Mouse (Mus musculus): ENCODE measurements around the gene Utp3. TPM values are rescaled to one million over a fixed set of nuclear protein-coding genes. Genes with fewer than 3 reads are reported as not detected.

The Utp3 gene
- polyA plus RNA-seq, 2 experiments = 43.5 to 56.4 TPM

GRCm38 (mm10) chr5:88574829-88575228 is 20.6 kb downstream of the Utp3 start:
- H3K27ac ChIP-seq (replicated peaks; ENCODE audit: low read depth, low read length) = no peak overlapping the region
- TF ChIP-seq POLR2A (IDR thresholded peaks at IDR 0.05; ENCODE audit: borderline replicate concordance, extremely low read depth, insufficient read depth, insufficient read length) = no peak
- peaks cover 7% of the 10 kb centered on the region; the same call in 1 of the 2 replicates for H3K36me3 ChIP-seq (ENCODE audit: control insufficient read depth, insufficient read depth, low read length)
- no peak overlapping the region for H3K4me3 ChIP-seq (replicated peaks; ENCODE audit: low read length)
- H3K4me2 ChIP-seq (replicated peaks; ENCODE audit: low read depth, low read length, severe bottlenecking) = no peak overlapping the region
- WGBS = 82% methylated on average over 3 of the region's 3 CpGs
- no peaks in the 10 kb centered on the region for H3K9me3 ChIP-seq (ENCODE audit: control insufficient read depth, low read length)
- peaks cover 7% of the 10 kb centered on the region for H3K4me1 ChIP-seq (ENCODE audit: control insufficient read depth, insufficient read depth, low read length)
- H3K27me3 ChIP-seq (ENCODE audit: control insufficient read depth, insufficient read depth, low read length) = no peaks in the 10 kb centered on the region
- no peak for DNase-seq (ENCODE audit: low spot score)
- no peak for ATAC-seq (ENCODE audit: low FRiP score, low read depth)
- H3K9ac ChIP-seq (ENCODE audit: low read depth, low read length, severe bottlenecking) = no peak overlapping the region

DNA sequence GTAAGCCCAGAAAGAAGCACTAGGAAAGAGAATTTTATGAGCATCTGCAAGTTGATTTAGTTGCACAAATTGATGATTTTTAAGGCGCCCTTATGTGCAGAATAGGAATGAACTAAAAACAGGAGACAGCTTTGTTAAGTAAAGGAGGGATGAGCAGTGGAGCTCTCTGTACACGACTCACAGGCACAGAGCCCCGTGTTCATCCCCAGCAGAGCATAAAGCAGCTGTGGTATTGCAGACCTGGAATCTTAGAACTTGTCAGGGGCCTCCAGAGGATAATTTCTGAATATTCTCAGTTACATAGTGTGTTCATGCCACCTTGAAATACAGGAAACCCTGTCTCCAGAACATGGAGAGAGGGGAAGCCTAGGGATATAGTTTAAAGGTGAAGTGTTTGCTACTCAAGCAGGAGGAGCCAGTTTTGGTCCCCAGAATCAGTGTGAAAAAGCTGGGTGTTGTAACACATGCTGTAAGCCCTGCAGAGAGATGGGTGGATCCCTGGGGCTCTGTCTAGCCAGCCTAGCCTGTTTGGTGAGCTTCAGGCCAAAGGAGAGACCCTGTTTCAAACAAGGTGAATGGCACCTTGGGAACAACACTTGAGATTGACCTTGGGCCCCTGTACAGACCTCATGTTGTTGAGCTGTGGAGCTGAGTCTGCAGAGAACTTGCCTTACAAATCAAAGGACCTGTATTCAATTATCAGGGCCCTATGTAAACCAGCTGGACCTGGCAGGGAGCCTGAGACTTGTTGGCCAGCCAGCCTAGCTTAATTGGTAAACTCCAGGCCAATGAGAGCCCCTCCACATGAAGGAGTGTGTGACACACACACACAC is 21.5 kb downstream of the Utp3 start:
- H3K9ac ChIP-seq (ENCODE audit: low read depth, low read length, severe bottlenecking) = no peak overlapping the region
- peaks cover 7% of the 10 kb centered on the region for H3K4me1 ChIP-seq (ENCODE audit: control insufficient read depth, insufficient read depth, low read length)
- peaks cover 6% of the 10 kb centered on the region; the same call in 1 of the 2 replicates for H3K36me3 ChIP-seq (ENCODE audit: control insufficient read depth, insufficient read depth, low read length)
- H3K27ac ChIP-seq (replicated peaks; ENCODE audit: low read depth, low read length) = no peak overlapping the region
- ATAC-seq (ENCODE audit: low FRiP score, low read depth) (0 out of 2 replicates have a peak, but pooled peaks have one; percentile 12), DNase-seq (ENCODE audit: low spot score) (peak; percentile 52)
- no peaks in the 10 kb centered on the region for H3K27me3 ChIP-seq (ENCODE audit: control insufficient read depth, insufficient read depth, low read length)
- H3K4me3 ChIP-seq (replicated peaks; ENCODE audit: low read length) = no peak overlapping the region
- 36% methylated on average over 3 of the region's 3 CpGs for WGBS
- H3K4me2 ChIP-seq (replicated peaks; ENCODE audit: low read depth, low read length, severe bottlenecking) = no peak overlapping the region
- no peak for TF ChIP-seq POLR2A (IDR thresholded peaks at IDR 0.05; ENCODE audit: borderline replicate concordance, extremely low read depth, insufficient read depth, insufficient read length)
- no peaks in the 10 kb centered on the region for H3K9me3 ChIP-seq (ENCODE audit: control insufficient read depth, low read length)

DNA sequence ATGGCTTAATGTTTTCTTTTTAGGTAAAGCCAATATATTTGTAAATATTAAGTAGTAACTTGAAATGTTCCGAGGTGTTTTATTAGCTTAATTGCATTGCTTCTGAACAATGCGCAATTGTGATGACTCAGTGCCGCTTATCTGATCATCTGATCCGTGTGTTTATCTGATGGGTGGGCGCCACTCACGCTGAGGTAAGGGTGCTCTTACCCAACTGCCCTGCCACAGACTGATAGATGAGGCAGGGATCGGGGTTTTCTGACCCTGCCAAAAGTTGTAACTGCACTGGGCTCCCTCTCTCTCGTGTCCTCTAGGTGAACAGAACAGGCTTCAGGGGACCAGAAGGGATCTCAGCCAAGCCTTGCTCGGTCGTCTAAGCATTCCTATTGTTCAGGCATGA is 26.4 kb downstream of the Utp3 start:
- Histone ChIP-seq H3K27me3 (ENCODE audit: control insufficient read depth, insufficient read depth, low read length) (no peaks in the 10 kb centered on the region), H3K36me3 (ENCODE audit: control insufficient read depth, insufficient read depth, low read length) (no peaks in the 10 kb centered on the region; the same call in 1 of the 2 replicates), H3K27ac (replicated peaks; ENCODE audit: low read depth, low read length) (no peak overlapping the region), H3K4me2 (replicated peaks; ENCODE audit: low read depth, low read length, severe bottlenecking) (no peak overlapping the region), H3K4me3 (replicated peaks; ENCODE audit: low read length) (no peak overlapping the region), H3K4me1 (ENCODE audit: control insufficient read depth, insufficient read depth, low read length) (peaks cover 5% of the 10 kb centered on the region), H3K9me3 (ENCODE audit: control insufficient read depth, low read length) (no peaks in the 10 kb centered on the region), H3K9ac (ENCODE audit: low read depth, low read length, severe bottlenecking) (no peak overlapping the region)
- WGBS = 84% methylated on average over 10 of the region's 10 CpGs
- DNase-seq (ENCODE audit: low spot score) (no peak), ATAC-seq (ENCODE audit: low FRiP score, low read depth) (no peak)
- TF ChIP-seq POLR2A (IDR thresholded peaks at IDR 0.05; ENCODE audit: borderline replicate concordance, extremely low read depth, insufficient read depth, insufficient read length) = no peak

DNA sequence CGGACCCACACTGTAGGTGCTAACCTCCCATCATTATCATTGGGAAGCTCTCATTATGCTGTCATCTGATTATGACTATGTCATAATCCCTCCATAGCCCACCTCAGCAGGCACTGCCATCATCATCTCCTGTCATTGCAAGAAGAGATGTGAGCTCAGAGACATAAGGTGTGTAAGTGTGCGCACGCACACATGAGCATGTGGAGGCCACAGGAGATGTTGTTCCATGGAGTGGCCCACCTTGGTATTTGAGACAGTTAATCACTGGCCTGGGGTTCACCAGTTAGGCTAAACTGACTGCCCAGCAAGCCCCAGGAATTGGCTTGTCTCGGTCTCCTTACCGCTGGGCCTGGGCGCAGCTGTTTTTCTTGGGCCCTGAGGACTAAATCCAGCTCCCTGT is 27.1 kb downstream of the Utp3 start:
- H3K27me3 ChIP-seq (ENCODE audit: control insufficient read depth, insufficient read depth, low read length) = no peaks in the 10 kb centered on the region
- 97% methylated on average over 6 of the region's 6 CpGs for WGBS
- no peaks in the 10 kb centered on the region; the same call in 1 of the 2 replicates for H3K36me3 ChIP-seq (ENCODE audit: control insufficient read depth, insufficient read depth, low read length)
- no peak for TF ChIP-seq POLR2A (IDR thresholded peaks at IDR 0.05; ENCODE audit: borderline replicate concordance, extremely low read depth, insufficient read depth, insufficient read length)
- ATAC-seq (ENCODE audit: low FRiP score, low read depth) (no peak), DNase-seq (ENCODE audit: low spot score) (no peak)
- H3K9me3 ChIP-seq (ENCODE audit: control insufficient read depth, low read length) = no peaks in the 10 kb centered on the region
- no peak overlapping the region for H3K4me2 ChIP-seq (replicated peaks; ENCODE audit: low read depth, low read length, severe bottlenecking)
- no peaks in the 10 kb centered on the region for H3K4me1 ChIP-seq (ENCODE audit: control insufficient read depth, insufficient read depth, low read length)
- H3K9ac ChIP-seq (ENCODE audit: low read depth, low read length, severe bottlenecking) = no peak overlapping the region
- no peak overlapping the region for H3K4me3 ChIP-seq (replicated peaks; ENCODE audit: low read length)
- no peak overlapping the region for H3K27ac ChIP-seq (replicated peaks; ENCODE audit: low read depth, low read length)

DNA sequence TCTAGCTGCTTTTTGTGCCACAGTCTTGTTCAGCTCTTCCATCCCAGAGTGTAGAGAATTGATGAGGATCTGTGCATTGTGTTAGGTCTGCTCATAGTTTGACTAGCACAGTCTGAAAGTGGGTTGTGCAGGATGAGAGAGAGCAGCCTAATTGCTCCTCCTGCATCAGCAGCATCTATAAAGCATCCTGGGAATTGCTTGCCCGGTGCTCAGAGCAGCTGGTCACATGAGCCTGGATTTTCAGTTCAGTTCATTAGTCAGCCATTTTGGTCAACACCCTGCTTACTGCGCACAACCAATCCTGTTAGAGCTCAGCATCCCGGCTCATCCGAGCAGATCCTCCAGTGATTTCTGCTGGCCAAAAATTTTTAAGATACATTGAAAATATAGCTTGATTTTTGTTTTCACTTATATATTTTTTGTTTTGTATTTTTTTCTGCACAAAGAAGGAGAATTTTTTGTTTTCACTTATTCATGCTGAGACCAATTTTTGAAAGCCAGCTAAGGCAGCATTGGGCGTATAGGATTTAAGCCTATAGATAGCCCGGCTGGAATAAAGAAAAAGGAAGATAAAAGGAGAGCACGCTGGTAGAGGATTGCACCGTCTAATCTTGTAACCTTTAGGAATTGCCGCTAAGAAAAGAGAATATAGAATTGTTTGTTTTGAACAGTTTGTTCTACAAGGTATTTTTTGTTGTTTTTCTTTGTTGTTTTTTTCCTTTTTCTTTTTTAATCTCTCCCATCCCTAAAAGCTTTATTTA is 29.2 kb downstream of the Utp3 start:
- Histone ChIP-seq H3K9me3 (ENCODE audit: control insufficient read depth, low read length) (no peaks in the 10 kb centered on the region), H3K4me3 (replicated peaks; ENCODE audit: low read length) (no peak overlapping the region), H3K27me3 (ENCODE audit: control insufficient read depth, insufficient read depth, low read length) (no peaks in the 10 kb centered on the region), H3K4me2 (replicated peaks; ENCODE audit: low read depth, low read length, severe bottlenecking) (peak overlapping the region; percentile 7; the same call in 1 of the 2 replicates), H3K9ac (ENCODE audit: low read depth, low read length, severe bottlenecking) (no peak overlapping the region), H3K36me3 (ENCODE audit: control insufficient read depth, insufficient read depth, low read length) (no peaks in the 10 kb centered on the region; the same call in 1 of the 2 replicates), H3K4me1 (ENCODE audit: control insufficient read depth, insufficient read depth, low read length) (peaks cover 8% of the 10 kb centered on the region), H3K27ac (replicated peaks; ENCODE audit: low read depth, low read length) (no peak overlapping the region)
- 67% methylated on average over 9 of the region's 9 CpGs for WGBS
- ATAC-seq (ENCODE audit: low FRiP score, low read depth) (peak; percentile 60; the same call in 1 of the 2 replicates), DNase-seq (ENCODE audit: low spot score) (peak; percentile 28)
- no peak for TF ChIP-seq POLR2A (IDR thresholded peaks at IDR 0.05; ENCODE audit: borderline replicate concordance, extremely low read depth, insufficient read depth, insufficient read length)
